Mouse (Mus musculus) adrenal gland (tissue): ENCODE measurements around the gene Smg9.
"Not testable (repeated sequence)": the region's sequence is repeated elsewhere in the genome, so short reads cannot be mapped to it uniquely, and the experiment has no call there.

Experiments used
- intact Hi-C: fragments of 180-260 bp; cut with DNase I; formaldehyde crosslinking; loops from one replicate; pipeline ENCODE4 v1.15.1; 2025

Smg9 gene

DNA sequence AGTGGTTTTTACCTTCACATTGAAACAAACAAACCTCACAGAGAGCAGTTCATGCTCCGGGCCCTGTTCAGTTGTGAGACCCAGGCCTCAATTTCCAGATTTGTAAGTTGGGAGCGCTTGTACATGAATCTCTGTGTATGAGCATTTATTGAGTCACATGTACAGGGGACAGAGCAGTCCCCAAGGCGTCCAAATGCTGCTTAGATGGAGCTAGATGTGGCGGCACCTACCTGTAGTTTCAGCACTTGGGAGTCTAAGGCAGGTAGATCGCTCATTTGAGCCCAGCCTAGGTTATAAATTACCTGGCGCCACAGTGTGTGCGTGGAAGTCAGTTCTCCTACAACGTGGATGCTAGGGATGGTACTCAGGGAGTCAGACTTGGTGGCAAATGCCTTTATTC, 23.0 kb upstream of the Smg9 start:
- intact Hi-C loops, result no loop called here

DNA sequence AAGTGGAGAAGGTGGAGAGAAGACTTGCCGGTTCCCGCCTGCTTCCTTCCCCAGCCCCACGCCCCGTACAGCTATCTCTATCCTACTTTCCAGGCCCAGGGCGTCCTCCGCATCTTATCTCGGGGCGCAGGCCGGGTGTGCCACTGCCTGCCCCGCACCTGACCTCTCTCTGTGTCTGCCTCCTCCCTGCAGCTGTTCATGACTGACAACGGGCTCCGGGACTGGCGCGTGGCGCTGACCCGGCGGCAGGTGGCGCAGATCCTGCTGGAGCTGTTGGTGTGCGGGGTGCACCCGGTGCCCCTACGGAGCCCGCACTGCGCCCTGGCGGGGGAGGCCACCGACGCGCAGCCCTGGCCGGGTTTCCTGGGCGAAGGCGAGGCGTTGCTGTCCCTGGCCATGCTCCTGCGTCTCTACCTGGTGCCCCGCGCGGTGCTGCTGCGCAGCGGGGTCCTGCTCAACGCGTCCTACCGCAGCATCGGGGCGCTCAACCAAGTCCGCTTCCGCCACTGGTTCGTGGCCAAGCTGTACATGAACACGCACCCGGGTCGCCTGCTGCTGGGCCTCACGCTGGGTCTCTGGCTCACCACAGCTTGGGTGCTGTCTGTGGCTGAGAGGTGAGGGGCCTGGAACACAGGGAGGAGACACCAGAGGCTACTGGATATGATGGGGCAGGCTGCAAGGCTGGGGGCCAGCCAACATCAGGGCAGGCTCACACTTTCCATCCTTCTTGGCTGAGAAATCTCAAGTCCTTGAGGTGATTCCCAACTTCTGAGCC, 22.1 kb upstream of the Smg9 start:
- intact Hi-C loops, result no loop called here

DNA sequence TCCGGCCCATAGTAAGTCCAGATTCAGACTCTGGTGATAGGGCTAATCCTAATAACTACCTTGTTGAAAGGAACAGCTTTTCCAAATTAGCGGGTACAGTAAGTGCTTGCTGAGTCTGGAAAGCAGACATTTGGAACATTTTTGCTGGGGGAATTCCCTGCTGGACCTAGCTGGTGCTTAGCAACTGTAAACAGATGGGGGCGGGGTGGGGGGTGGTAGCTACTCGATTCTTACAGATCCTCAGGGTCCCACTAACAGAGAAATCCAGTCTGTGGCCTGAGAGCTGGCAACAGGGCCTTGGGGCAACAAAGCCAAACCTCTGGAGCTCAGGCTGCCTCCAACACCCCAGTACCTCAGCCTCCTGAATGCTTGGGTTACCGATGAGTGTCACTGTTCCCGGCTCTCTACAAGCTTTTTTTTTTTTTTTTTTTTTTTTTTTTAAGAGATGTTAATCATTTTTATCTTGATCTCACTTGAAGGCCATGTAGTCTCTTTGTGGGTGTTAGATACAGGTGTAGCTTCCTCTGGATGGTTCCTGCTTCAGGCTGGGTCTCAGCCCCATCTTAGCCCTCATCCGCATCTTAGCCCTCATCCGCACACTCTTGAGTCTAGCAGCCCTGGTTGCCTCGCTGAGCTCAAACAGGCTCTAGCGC, 21.2 kb upstream of the Smg9 start:
- intact Hi-C loops, result no loop called here

DNA sequence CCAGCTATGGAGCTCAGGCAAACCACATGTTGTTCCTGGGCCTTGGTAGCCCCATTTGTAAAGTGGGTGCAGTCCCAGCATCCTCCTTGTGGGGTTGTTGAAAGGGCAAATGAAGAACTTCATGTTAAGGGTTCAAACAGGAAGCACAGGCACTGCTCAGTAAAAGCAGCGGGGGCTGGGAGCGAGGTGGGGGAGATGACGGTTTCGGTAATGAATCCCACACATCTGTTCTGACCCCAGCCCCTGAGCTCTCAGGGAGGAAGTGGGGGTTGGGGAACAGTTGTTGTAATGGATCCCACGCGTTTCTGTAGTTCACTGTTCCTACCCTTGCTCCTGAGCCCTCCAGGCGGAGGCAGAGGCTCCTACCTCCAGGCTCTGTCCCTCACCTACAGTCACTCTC, 19.5 kb upstream of the Smg9 start:
- intact Hi-C loops, result no loop called here

DNA sequence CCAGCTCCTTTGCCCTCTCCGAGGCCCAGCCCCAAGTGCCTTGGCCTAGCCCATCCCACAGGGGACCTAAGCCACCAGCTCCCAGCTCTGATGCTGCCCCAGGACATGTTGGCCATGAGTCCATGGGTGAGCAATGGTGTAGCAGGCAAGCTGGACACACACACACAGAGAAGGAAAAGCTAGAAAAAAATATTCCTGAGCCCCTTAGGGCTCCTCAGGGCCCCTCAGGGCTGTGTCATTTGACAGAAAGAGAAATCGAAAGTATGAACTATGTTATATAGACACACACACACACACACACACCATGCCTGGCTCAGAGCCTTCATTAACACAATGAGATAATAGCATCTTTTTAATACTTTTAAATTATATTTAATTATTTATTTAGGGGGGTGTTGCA, 19.0 kb upstream of the Smg9 start:
- intact Hi-C loops, result no loop called here

DNA sequence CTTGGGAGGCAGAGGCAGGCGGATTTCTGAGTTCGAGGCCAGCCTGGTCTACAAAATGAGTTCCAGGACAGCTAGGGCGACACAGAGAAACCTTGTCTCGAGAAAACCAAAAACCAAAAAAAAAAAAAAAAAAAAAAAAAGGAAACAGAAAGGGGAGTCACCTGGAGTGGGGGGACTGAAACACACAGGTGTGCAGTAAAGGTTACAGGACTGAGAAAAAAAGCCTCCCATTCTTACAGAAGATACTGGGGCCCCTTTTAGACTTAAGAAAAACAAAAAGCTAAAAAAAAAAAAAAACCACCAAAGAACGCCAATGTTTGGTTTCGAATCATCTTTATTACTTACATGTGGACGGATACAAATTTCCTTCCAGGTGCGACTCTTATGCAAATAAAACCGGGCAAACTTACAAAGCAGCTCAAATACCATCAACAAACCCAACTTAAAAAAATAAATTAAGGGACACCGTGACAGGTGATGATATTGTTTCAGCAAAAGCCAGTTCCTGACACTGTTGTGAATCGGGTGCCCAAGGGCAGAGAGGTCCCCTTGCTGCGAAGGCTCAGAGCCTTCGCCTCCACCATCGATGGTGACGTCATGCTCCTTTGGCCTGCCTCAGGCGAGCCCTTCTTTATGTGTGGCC, 16.6 kb upstream of the Smg9 start:
- intact Hi-C loops, result no loop called here

DNA sequence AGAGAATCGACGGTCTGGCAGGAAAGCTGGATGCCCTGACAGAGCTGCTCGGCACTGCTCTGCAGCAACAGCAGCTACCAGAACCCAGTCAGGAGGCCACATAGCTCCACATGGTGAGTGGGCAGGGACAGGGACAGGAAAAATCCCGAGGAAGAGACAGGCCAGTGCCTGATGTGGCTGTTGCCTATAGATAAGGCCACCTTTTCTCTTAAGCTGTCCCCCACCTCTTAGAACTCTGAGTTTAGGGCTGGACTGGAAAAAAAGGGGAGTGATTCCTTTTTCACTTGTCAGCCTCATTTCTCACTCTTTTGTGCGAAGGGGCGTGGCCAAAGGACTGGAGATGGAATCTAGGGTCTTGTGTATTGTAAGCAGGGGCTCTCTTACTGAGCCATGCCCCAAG, 15.3 kb upstream of the Smg9 start:
- intact Hi-C loops, result loop anchor here (2.0 kb wide), 2 partner anchors 19 to 47 kb away; no protein-coding TSS in a partner anchor

DNA sequence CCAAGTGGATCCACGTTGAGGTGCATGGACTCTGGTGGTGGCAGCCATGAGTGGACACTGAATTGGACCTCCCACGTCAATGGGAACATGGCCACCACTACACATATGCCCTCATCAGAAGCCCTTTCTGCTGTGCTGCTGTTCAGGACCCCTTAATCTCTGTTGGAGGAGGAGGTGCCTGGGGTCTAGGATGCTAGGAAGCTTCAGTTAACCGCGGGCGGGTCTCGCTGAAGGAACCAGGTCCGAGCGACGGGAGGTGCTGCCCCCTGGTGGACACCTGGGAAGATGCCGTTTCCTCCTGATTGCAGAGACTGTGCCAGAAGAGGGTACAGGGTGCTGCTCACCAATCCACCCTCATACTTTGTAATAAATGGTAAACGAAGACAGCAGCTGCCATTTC, 14.6 kb upstream of the Smg9 start:
- intact Hi-C loops, result loop anchor here (2.0 kb wide), 2 partner anchors 20 to 48 kb away; no protein-coding TSS in a partner anchor

DNA sequence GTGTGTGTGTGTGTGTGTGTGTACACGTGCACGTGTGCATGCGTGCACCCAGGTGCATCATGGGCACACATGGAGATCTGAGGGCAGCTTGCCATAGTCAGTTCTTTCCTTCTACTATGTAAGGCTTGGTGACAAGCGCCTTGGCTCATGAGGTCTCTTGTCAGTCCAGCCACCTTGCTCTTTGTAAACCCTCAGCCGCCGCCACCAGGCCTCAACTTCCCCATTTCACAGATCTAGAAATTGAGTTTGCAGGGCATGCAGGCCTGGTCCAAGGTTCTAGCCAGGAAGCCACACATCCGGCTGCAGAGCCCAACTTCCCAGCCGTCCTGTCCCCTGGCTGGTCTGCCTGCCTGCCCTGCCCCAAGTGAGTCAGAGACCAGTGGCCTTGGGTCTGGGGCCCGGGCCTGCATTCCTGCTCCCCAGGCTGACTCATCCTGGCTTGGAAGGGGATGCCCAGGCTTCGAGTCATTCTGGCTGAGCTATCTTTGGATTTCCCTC, 12.3 kb upstream of the Smg9 start:
- intact Hi-C loops, result no loop called here

DNA sequence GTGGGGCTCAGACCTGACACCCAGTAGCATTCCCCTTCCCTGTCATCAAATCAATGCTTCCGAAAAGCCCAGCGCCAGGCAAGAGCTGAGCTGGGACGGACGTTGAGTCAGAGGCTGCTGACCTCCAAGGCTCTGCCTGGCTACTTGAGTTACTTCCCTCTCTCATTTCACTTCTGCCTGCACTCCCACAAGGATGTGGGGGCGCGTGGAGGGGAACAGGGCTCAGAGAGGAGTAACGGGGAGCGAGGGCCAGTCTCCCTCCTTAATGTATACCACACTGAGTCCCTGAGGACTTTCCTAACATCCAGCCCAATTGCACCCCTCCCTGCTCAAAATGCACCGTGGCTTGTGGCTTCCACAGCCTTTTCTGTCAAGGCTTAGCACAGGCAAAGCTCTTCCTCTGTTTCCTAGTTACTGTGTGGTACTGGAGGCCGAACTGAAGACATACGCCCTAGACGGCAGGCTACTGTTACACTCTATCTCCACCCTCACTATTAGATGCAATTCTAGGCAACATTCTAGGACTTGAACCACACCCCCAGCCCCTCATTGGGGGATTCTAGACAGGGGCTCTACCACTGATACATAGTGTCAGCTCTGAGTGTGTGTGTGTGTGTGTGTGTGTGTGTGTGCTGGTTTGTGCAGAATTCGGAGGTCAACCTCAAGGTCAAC, 9.8 kb upstream of the Smg9 start:
- intact Hi-C loops, result no loop called here

DNA sequence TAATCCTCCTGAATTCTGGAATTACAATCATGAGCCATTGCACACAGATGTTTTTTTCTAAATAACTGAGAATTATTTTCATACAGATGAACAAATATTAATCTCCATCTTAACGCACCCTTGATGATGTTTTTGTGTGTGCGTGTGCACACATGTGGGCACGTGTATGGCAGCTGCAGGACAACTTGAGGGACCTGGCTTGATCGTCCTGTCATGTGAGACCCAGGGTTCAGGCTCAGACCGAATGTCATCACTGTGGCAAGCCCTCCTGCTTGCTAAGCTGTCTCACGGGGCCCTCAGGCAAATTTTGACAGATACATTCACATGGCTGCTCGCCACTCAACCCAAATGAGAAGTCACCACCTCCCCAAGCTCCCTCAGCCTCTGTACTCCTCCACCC, 8.9 kb upstream of the Smg9 start:
- intact Hi-C loops, result no loop called here

DNA sequence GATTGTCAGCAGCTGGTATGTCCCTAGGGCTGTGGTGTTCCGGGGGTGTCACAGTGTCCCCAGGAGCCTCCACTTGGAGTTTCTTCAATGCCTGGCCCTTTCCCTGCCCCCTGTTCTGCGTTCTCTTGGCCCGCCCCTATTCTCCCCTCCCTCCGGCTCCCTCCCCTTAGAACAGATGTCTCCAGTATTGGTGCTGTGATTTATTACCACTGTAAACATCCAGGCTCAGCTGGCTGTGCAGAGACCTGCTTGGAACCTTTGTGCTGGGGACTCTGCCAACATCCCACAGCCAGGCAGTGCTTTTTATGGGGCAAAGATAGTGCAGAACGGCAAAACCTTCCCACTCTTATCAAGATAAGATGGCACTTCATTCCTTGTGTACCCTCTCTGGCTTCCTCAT, 8.3 kb upstream of the Smg9 start:
- intact Hi-C loops, result no loop called here

DNA sequence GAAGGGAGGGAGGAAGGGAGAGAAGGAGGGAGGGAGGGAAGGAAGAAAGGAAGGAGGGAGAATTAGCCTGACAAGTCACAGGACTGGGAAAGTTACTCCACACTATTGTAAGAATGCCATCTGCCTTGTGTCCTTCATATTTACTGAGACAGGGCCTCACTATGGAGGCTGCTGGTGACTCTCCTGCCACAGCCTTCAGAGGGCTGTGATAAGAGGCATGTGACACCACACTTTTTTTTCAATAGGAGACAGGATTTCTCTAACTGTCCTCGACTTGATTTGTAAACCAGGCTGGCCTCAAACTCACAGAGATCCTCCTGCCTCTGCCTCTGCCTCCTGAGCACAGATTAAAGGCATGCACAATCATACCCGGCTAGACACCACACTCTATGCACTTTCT, 7.7 kb upstream of the Smg9 start:
- intact Hi-C loops, result no loop called here

DNA sequence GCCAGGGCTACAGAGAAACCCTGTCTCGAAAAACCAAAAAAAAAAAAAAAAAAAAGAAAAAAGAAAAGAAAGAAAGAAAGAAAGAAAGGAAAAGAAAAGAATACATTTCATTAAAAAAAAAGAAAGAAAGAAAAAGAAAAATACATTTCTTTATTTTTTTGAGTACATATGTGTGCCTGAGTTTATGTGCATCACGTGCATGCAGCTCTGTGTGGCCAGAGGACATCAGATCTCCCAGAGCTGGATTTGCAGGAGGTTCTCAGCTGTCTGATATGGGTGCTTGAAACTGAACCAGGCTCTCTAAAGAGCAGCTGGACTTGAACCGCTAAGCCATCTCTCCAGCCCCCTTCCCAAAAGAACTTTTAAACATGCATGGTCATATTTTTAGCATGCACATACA, 5.4 kb upstream of the Smg9 start:
- intact Hi-C loops, result no loop called here

DNA sequence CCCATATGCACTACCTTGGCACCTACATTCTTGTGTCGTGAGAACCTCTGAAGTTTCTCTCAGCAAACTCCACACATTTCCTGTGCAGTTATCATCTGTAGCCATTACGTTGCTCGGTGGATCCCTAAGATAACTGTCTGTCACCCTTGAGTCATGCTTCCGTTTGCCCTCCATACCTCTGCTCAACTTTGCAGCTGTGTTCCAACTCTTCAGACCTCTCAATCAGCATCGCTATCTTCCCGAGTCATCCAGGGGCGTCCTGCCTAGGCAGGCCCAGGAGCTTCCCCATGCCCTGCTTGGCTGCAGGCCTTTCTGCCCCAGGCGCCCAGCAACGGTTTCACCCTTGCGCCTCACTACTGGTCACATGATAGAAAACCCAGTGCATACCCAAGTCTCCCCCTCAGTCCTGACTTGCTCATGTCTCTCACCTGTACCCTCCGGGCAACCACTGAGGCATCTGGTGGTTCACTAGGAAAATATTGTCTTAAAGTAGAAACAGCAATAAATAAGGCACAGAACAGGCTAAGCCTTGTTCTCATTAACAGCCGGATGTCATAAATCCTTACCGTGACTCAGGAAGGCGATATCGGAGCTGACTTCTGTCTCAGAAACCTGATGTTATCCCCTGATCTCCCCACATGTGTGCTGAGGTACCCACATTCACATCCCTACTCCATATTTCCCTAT, 4.8 kb upstream of the Smg9 start:
- intact Hi-C loops, result no loop called here

DNA sequence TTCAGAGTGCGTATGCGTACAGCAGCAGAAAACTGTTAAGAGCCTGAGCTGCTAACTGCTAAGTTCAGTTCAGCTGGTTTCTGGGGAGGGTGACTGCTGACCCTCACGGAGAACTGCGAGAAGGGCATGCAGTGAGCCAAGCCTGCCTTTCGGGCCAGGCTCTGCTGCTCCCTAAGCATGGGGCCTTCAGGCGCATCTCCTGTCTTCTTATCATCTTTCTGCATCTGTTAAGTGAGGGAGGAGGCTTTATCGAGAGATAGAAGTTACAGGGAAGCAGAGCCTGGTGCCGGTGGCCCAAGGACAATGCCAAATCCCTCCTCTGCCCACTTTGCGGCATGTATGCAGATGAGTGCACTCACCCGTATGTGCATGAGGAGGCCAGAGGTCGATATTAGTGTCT, 2.6 kb upstream of the Smg9 start:
- intact Hi-C loops, result no loop called here

DNA sequence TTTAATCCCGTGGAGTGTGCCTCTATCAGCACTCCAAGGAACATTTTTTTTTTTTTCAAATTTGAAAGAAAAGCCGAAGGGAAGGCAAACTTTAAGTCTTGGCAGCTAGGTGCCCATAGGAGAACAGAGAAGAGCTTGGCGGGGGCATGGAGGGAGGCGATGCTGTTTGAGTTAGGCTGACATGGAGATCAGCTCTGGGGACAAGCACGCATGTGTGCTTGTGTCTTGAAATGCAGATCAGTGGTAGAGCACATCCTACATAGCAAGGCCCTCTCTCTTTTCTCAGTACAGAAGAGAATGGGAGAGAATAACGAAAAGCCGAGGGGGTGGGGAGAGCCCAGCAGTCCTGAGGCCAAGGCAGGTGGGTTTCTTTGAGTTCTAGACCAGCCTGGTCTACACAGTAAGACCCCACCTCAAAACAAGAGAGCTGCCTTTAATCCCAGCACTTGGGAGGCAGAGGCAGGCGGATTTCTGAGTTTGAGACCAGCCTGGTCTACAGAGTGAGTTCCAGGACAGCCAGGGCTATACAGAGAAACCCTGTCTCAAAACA, 980 bp upstream of the Smg9 start:
- intact Hi-C loops, result no loop called here

DNA sequence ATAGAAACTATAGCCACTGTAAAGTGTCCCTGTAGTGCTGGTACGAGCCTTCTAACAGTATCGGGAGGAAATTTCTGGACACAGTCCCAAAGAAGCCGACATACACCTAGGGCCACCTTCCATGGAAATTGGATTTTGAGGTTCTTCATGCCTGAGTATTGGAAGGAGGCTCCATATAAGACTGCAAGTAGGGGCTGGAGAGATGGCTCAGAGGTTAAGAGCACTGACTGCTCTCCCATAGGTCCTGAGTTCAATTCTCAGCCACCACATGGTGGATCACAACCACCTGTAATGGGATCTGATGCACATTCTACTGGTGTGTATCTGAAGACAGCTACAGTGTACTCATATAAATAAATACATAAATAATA, 648 bp downstream of the Smg9 start:
- intact Hi-C loops, result no loop called here

DNA sequence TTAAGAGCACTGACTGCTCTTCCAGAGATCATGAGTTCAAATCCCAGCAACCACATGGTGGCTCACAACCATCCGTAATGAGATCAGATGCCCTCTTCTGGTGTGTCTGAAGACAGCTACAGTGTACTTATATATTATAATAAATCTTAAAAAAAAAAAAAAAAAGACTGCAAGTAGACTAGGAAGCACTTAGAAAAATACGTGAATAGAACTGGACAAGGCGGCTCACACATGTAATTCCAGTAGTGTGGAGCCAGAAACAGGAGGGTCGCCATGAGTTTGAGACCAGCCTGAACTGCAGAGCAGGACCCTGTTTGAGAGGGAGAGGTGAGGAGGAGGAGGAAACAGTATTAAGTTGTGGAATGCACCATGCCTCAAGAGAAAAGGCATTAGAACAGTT, 1.1 kb downstream of the Smg9 start:
- intact Hi-C loops, result not testable (repeated sequence)

DNA sequence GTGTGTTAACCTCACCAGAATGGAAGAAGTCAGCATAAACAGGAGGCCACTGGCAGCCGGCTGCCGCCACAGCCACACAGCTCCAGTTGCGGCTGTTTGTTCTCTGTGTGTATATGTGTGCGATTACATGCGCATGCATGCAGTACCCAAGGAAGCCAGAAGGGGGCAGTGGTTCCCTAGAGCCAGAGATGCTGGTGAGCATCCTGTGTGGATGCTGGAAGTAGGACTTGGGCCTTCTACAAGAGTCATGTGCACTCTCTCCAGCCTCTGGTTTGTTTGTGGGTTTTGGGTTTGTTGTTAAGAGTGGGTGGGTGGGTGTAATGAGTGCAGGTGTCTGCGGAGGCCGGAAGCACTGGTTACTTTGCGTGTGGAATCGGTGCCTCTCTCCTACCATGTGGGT, 3.4 kb downstream of the Smg9 start:
- intact Hi-C loops, result no loop called here

DNA sequence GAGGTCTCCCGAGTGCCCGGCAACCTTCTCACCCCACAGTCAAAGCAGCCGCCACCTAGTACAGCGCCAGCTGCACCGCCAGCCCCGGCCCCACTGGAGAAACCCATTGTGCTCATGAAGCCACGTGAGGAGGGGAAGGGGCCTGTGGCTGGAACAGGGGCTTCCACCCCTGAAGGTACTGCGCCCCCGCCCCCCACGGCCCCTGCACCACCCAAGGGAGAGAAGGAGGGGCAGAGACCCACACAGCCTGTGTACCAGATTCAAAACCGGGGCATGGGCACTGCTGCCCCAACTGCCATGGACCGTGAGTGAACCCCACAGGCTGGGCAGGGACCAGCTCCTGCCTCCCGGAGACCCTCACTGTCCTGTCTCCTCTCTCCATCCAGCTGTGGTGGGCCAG, 6.2 kb downstream of the Smg9 start:
- intact Hi-C loops, result loop anchor here (2.0 to 5.0 kb wide), 2 partner anchors 41 to 438 kb away; no protein-coding TSS in a partner anchor
